Mouse (Mus musculus) myocyte (in vitro differentiated cells): ENCODE measurements around the gene Borcs6.

ENCODE experiments used
- CEBPB ChIP-seq: IDR thresholded peaks from 2 replicates; pipeline ENCODE4 v1.6.1; 2011; ENCODE audit warnings: mild to moderate bottlenecking, moderate library complexity; ENCODE audit not compliant: poor library complexity, insufficient read depth, severe bottlenecking
- E2F4 ChIP-seq: IDR thresholded peaks from one replicate; pipeline ENCODE4 v1.6.1; 2011; ENCODE audit warnings: mild to moderate bottlenecking, control low read depth, moderate library complexity; ENCODE audit not compliant: insufficient read depth
- MAX ChIP-seq: IDR thresholded peaks from one replicate; pipeline ENCODE4 v1.6.1; 2011; ENCODE audit warnings: low read depth, mild to moderate bottlenecking, control low read depth
- MYOD1 ChIP-seq, 3 experiments: IDR thresholded peaks; one replicate each; pipeline ENCODE4 v1.6.1; 2011; ENCODE audit warnings: control low read depth in 2 of 3, low read depth in 2 of 3, mild to moderate bottlenecking in 2 of 3, moderate library complexity in 1 of 3; ENCODE audit not compliant: insufficient read length in 2 of 3, control insufficient read depth in 1 of 3
- MYOG ChIP-seq, 3 experiments: IDR thresholded peaks; one replicate each; pipeline ENCODE4 v1.6.1; 2011; ENCODE audit warnings: control low read depth in 2 of 3, low read depth in 2 of 3, mild to moderate bottlenecking in 2 of 3; ENCODE audit not compliant: insufficient read length in 2 of 3, control insufficient read depth in 1 of 3, insufficient read depth in 1 of 3
- POLR2A ChIP-seq: IDR thresholded peaks from one replicate; pipeline ENCODE4 v1.6.1; 2011; ENCODE audit warnings: low read depth, mild to moderate bottlenecking, control low read depth, moderate library complexity; ENCODE audit not compliant: insufficient read length
- POLR2AphosphoS2 ChIP-seq: IDR thresholded peaks from one replicate; pipeline ENCODE4 v1.6.1; 2011; ENCODE audit warnings: low read depth, control low read depth; ENCODE audit not compliant: insufficient read length
- REST ChIP-seq: IDR thresholded peaks from one replicate; pipeline ENCODE4 v1.6.1; 2011; ENCODE audit warnings: mild to moderate bottlenecking, control low read depth, moderate library complexity; ENCODE audit not compliant: insufficient read depth, insufficient read length
- SRF ChIP-seq: IDR thresholded peaks from one replicate; pipeline ENCODE4 v1.6.1; 2011; ENCODE audit warnings: low read depth; ENCODE audit not compliant: control insufficient read depth, insufficient read length
- TCF12 ChIP-seq: IDR thresholded peaks from one replicate; pipeline ENCODE4 v1.6.1; 2011; ENCODE audit warnings: mild to moderate bottlenecking, control low read depth; ENCODE audit not compliant: poor library complexity, insufficient read depth, severe bottlenecking
- TCF3 ChIP-seq: IDR thresholded peaks from one replicate; pipeline ENCODE4 v1.6.1; 2011; ENCODE audit warnings: low read depth, control low read depth; ENCODE audit not compliant: insufficient read length
- USF1 ChIP-seq: IDR thresholded peaks from one replicate; pipeline ENCODE4 v1.6.1; 2011; ENCODE audit warnings: low read depth, mild to moderate bottlenecking, control low read depth, moderate library complexity

GRCm38 (mm10) chr11:69072234-69072633 lies 12.7 kb downstream of the Borcs6 start:
- TF ChIP-seq POLR2AphosphoS2 = no peak
- no peak for TF ChIP-seq MYOG (IDR thresholded peaks at IDR 0.05; ENCODE audit: control insufficient read depth in 1 of 3, insufficient read depth in 1 of 3, insufficient read length in 2 of 3, low read depth in 2 of 3)
- no peak for TF ChIP-seq POLR2A
- TF ChIP-seq MAX = no peak
- no peak for TF ChIP-seq E2F4
- no peak for TF ChIP-seq USF1
- TF ChIP-seq TCF12 = no peak
- TF ChIP-seq CEBPB = no peak
- TF ChIP-seq MYOD1 (IDR thresholded peaks at IDR 0.05; ENCODE audit: control insufficient read depth in 1 of 3, insufficient read length in 2 of 3, low read depth in 2 of 3) = no peak
- no peak for TF ChIP-seq SRF
- TF ChIP-seq TCF3 = no peak
- TF ChIP-seq REST = no peak
